ENCODE assay signal across 27 mouse cellular contexts in genomic region chr16:89568141-89568540, GRCm38 (mm10). TPM values are rescaled to one million over a fixed set of nuclear protein-coding genes. Genes with fewer than 3 reads are reported as not detected.
DNase-seq lines count a peak whose midpoint lies in the region; ATAC-seq lines count a peak whose summit lies in the region.
"Had no signal": no experiment of that assay in that cellular context is flagged by ENCODE, and none has a peak within 500 bp of the region (broad histone marks: within the 10 kb centered on the region; RNA-seq: fewer than 3 reads in every experiment).

No protein-coding gene starts in this region.

- no peaks in the 10 kb centered on the region for H3K4me1 ChIP-seq in intestine, embryonic 15.5 days (replicated peaks)

- no peaks in the 10 kb centered on the region for H3K36me3 ChIP-seq in intestine, embryonic 15.5 days
- H3K36me3 ChIP-seq: G1E had no signal

- no peaks in the 10 kb centered on the region for H3K9me3 ChIP-seq in intestine, embryonic 15.5 days

- H3K4me2 ChIP-seq in intestine, embryonic 15.5 days (replicated peaks) = no peak overlapping the region

- ATAC-seq in intestine, embryonic 15.5 days = no peak
- ATAC-seq: activated CD4-positive, CD25-positive, alpha-beta regulatory T cell, adult 4 months; CD4-positive, CD25-positive, alpha-beta regulatory T cell, adult 4 months; Patski had no signal

- H3K9ac ChIP-seq in intestine, embryonic 15.5 days = no peak overlapping the region

- 60% methylated on average over 7 of the region's 7 CpGs for WGBS in intestine, embryonic 15.5 days

- no peaks in the 10 kb centered on the region for H3K27me3 ChIP-seq in intestine, embryonic 15.5 days (replicated peaks)
- H3K27me3 ChIP-seq: CH12.LX, Patski had no signal

- no peak overlapping the region for H3K4me3 ChIP-seq in intestine, embryonic 15.5 days (replicated peaks)

- peak; percentile 71 for DNase-seq in heart, adult 11 months
- DNase-seq in heart, postnatal 4 days = no peak
- peak; percentile 94 for DNase-seq in fat pad, adult 2 months (ENCODE audit: extremely low read depth, low read depth, low spot score)
- peak; percentile 90 for DNase-seq in gonadal fat pad, adult 2 months (ENCODE audit: low read depth)
- no peak for DNase-seq in cerebellum, adult 9-10 months
- DNase-seq: adrenal gland, adult 8-10 months; adrenal gland, postnatal 10 days; adrenal gland, postnatal 14 days; adrenal gland, postnatal 25 days; adrenal gland, postnatal 36 days; B cell, adult 2 months; cerebellum, adult 11 months; cerebellum, adult 11-12 months; cerebellum, adult 18-20 months had no signal

- no peak overlapping the region for H3K27ac ChIP-seq in intestine, embryonic 15.5 days

RNA-seq across cellular contexts. Expression of gene Krtap11-1, which starts 2.8 kb away (rescaled TPM):
- total RNA-seq in heart, postnatal 4 days (2021) = not detected
- 0.16 and 0.32 TPM in 2 replicates for polyA plus RNA-seq in gonadal fat pad, adult 2 months (2012; rRNA removed)
- polyA plus RNA-seq in intestine, embryonic 15.5 days (2015; fragmentation: Nextera tagmentation; extraction: Ambion mirVana) = not detected in 2 replicates
- total RNA-seq: adrenal gland, adult 18-20 months; adrenal gland, adult 2 months; adrenal gland, adult 8-10 months; adrenal gland, postnatal 10 days; adrenal gland, postnatal 14 days; adrenal gland, postnatal 25 days; adrenal gland, postnatal 36 days; adrenal gland, postnatal 4 days; CH12.LX; ES-E14; G1E; MEL had no signal
- polyA plus RNA-seq: activated CD4-positive, CD25-positive, alpha-beta regulatory T cell, adult 4 months; adrenal gland, adult 2 months; brain, embryonic 14.5 days; C2C12; CD4-positive, CD25-positive, alpha-beta regulatory T cell, adult 4 months; G1E; Patski had no signal

Comparison
In these comparisons a context has a peak if more than half of its experiments do, and no peak if none do; other contexts are left out.
1. DNase-seq: peak in heart, adult 11 months (single experiment), fat pad, adult 2 months (single experiment) and gonadal fat pad, adult 2 months (single experiment); none in heart, postnatal 4 days (single experiment) and cerebellum, adult 9-10 months (single experiment).